Mouse (Mus musculus) midbrain, embryonic 16.5 days (tissue): Measurements from ENCODE around the gene Rinl. TPM values are rescaled to one million over a fixed set of nuclear protein-coding genes. Genes with fewer than 3 reads are reported as not detected.

Experiments
- ATAC-seq: fragments of 200-750 bp; cut with Nextera tagmentation; 2 replicates; pipeline ENCODE4 v1.8.0; 2017; ENCODE audit warnings: moderate TSS enrichment
- H3K27ac ChIP-seq: fragments of 300-500 bp; sonication (generic); 2 replicates; pipeline ENCODE4 v1.5.1; 2014; ENCODE audit warnings: mild to moderate bottlenecking, low read length, mixed read lengths
- H3K27me3 ChIP-seq: fragments of 300-500 bp; sonication (generic); 2 replicates; pipeline ENCODE4 v1.6.1; 2014; ENCODE audit warnings: low read depth, low read length, mixed read lengths; ENCODE audit not compliant: control insufficient read depth, insufficient read depth
- H3K36me3 ChIP-seq: fragments of 300-500 bp; sonication (generic); 2 replicates; pipeline ENCODE4 v1.6.1; 2014; ENCODE audit warnings: mild to moderate bottlenecking, low read length, moderate library complexity, mixed read lengths; ENCODE audit not compliant: control insufficient read depth, insufficient read depth
- H3K4me1 ChIP-seq: fragments of 300-500 bp; sonication (generic); 2 replicates; pipeline ENCODE4 v1.6.1; 2014; ENCODE audit warnings: mild to moderate bottlenecking, low read length, mixed read lengths; ENCODE audit not compliant: control insufficient read depth, insufficient read depth
- H3K4me2 ChIP-seq: fragments of 300-500 bp; sonication (generic); 2 replicates; pipeline ENCODE4 v1.6.1; 2014; ENCODE audit warnings: mild to moderate bottlenecking, low read length, mixed read lengths
- H3K4me3 ChIP-seq: fragments of 300-500 bp; sonication (generic); 2 replicates; pipeline ENCODE4 v1.5.1; 2014; ENCODE audit warnings: low read depth, mild to moderate bottlenecking, low read length, moderate library complexity, mixed read lengths
- H3K9ac ChIP-seq: fragments of 300-500 bp; sonication (generic); 2 replicates; pipeline ENCODE4 v1.6.1; 2014; ENCODE audit warnings: low read depth, low read length, mixed read lengths
- H3K9me3 ChIP-seq: fragments of 300-500 bp; sonication (generic); replicated peaks from 2 replicates; pipeline ENCODE4 v1.6.1; 2014; ENCODE audit warnings: mild to moderate bottlenecking, low read length, mixed read lengths; ENCODE audit not compliant: control insufficient read depth, poor library complexity, severe bottlenecking
- WGBS: fragments of 180-500 bp; shearing (Covaris S2); extraction: QIAGEN DNeasy Blood & Tissue Kit; methylation state at CpG from one replicate; pipeline ENCODE4 v1.1.7; 2014; 5-methylcytosine and 5-hydroxymethylcytosine counted together
- polyA plus RNA-seq: library from polyadenylated mRNA; unstranded; fragments of >200 nt; fragmentation: Nextera tagmentation; extraction: Ambion mirVana; gene quantifications from 2 replicates; pipeline ENCODE4 v1.2.1, GENCODE M21; 2015

Gene Rinl
- polyA plus RNA-seq, 1 experiment from 2014 or later = 2.2 TPM

GRCm38 (mm10) chr7:28830981-28831380 is 42.2 kb downstream of the Rinl start:
- Histone ChIP-seq H3K27ac (no peak overlapping the region), H3K4me1 (peaks cover under 1% of the 10 kb centered on the region), H3K36me3 (peaks cover 10% of the 10 kb centered on the region; the same call in 1 of the 2 replicates), H3K4me3 (no peak overlapping the region), H3K9me3 (no peaks in the 10 kb centered on the region), H3K9ac (no peak overlapping the region), H3K4me2 (no peak overlapping the region), H3K27me3 (no peaks in the 10 kb centered on the region)
- no peak for ATAC-seq
- 94% methylated on average over 5 of the region's 5 CpGs for WGBS

GRCm38 (mm10) chr7:28831411-28832125 is 42.8 kb downstream of the Rinl start:
- H3K27ac ChIP-seq = no peak overlapping the region
- H3K4me2 ChIP-seq = no peak overlapping the region
- no peak overlapping the region for H3K4me3 ChIP-seq
- no peak overlapping the region for H3K9ac ChIP-seq
- H3K9me3 ChIP-seq = no peaks in the 10 kb centered on the region
- no peaks in the 10 kb centered on the region for H3K27me3 ChIP-seq
- peaks cover 10% of the 10 kb centered on the region; the same call in 1 of the 2 replicates for H3K36me3 ChIP-seq
- WGBS = 94% methylated on average over 17 of the region's 17 CpGs
- H3K4me1 ChIP-seq = no peaks in the 10 kb centered on the region
- no peak for ATAC-seq

GRCm38 (mm10) chr7:28832137-28832536 is 43.4 kb downstream of the Rinl start:
- ATAC-seq = no peak
- WGBS = 80% methylated on average over 6 of the region's 6 CpGs

GRCm38 (mm10) chr7:28833723-28834347 is 45.1 kb downstream of the Rinl start, which contains the start of gene Lgals4:
Gene Lgals4, plus strand, starts transcription at chr7:28833854.
- Histone ChIP-seq H3K27me3 (no peaks in the 10 kb centered on the region), H3K9me3 (no peaks in the 10 kb centered on the region), H3K9ac (no peak within 1 kb of the TSS), H3K27ac (no peak within 1 kb of the TSS), H3K4me1 (no peaks in the 10 kb centered on the region), H3K4me3 (no peak within 1 kb of the TSS), H3K4me2 (no peak within 1 kb of the TSS), H3K36me3 (peaks cover 10% of the 10 kb centered on the region; the same call in 1 of the 2 replicates)
- 92% methylated on average over 6 of the region's 6 CpGs for WGBS
- ATAC-seq = no peak

More at GRCm38 (mm10) chr7:28832137-28832536, 43.4 kb downstream of the Rinl start:
- H3K4me2 ChIP-seq = no peak overlapping the region
- H3K4me3 ChIP-seq = no peak overlapping the region
- H3K4me1 ChIP-seq = no peaks in the 10 kb centered on the region
- H3K9ac ChIP-seq = no peak overlapping the region
- peaks cover 10% of the 10 kb centered on the region; the same call in 1 of the 2 replicates for H3K36me3 ChIP-seq
- no peaks in the 10 kb centered on the region for H3K9me3 ChIP-seq
- no peaks in the 10 kb centered on the region for H3K27me3 ChIP-seq
- no peak overlapping the region for H3K27ac ChIP-seq

- no peaks in the 10 kb centered on the region for H3K27me3 ChIP-seq
- WGBS = 81% methylated on average over 5 of the region's 5 CpGs
- no peaks in the 10 kb centered on the region for H3K36me3 ChIP-seq
- H3K9ac ChIP-seq = no peak overlapping the region
- no peaks in the 10 kb centered on the region for H3K4me1 ChIP-seq
- no peak overlapping the region for H3K4me2 ChIP-seq
- no peak for ATAC-seq
- H3K9me3 ChIP-seq = no peaks in the 10 kb centered on the region
- no peak overlapping the region for H3K27ac ChIP-seq
- H3K4me3 ChIP-seq = no peak overlapping the region
Observed at GRCm38 (mm10) chr7:28836936-28837335, 48.2 kb downstream of the Rinl start.

GRCm38 (mm10) chr7:28838331-28838730 is 49.6 kb downstream of the Rinl start:
- Histone ChIP-seq H3K9me3 (0 out of 2 replicates have a peak, but pooled peaks cover 2% of the 10 kb centered on the region), H3K27me3 (no peaks in the 10 kb centered on the region), H3K4me1 (no peaks in the 10 kb centered on the region), H3K36me3 (no peaks in the 10 kb centered on the region), H3K9ac (no peak overlapping the region), H3K4me2 (no peak overlapping the region), H3K27ac (no peak overlapping the region), H3K4me3 (no peak overlapping the region)
- ATAC-seq = no peak
- whole genome bisulfite sequencing = 85% methylated on average over 9 of the region's 9 CpGs

GRCm38 (mm10) chr7:28847273-28847672 is 58.5 kb downstream of the Rinl start:
- 0 out of 2 replicates have a peak, but pooled peaks cover 2% of the 10 kb centered on the region for H3K9me3 ChIP-seq
- H3K27ac ChIP-seq = no peak overlapping the region
- no peak overlapping the region for H3K9ac ChIP-seq
- no peaks in the 10 kb centered on the region for H3K36me3 ChIP-seq
- 81% methylated on average over 1 of the region's 1 CpGs for WGBS
- no peak overlapping the region for H3K4me3 ChIP-seq
- no peaks in the 10 kb centered on the region for H3K4me1 ChIP-seq
- H3K27me3 ChIP-seq = no peaks in the 10 kb centered on the region
- ATAC-seq = no peak
- no peak overlapping the region for H3K4me2 ChIP-seq
